Mouse (Mus musculus) limb, embryonic 14.5 days (tissue): ENCODE data around the gene Klhl25. TPM values are rescaled to one million over a fixed set of nuclear protein-coding genes. Genes with fewer than 3 reads are reported as not detected.

Experiments
- ATAC-seq: fragments of 200-750 bp; cut with Nextera tagmentation; 2 replicates; pipeline ENCODE4 v1.8.0; 2017; ENCODE audit warnings: low read depth, moderate number of reproducible peaks, moderate TSS enrichment; ENCODE audit not compliant: low FRiP score
- DNase-seq: peaks from one replicate; pipeline ENCODE4 v3.0.0-alpha.2; 2015; ENCODE audit warnings: low spot score
- H3K27ac ChIP-seq: fragments of 300-500 bp; sonication (generic); replicated peaks from 2 replicates; pipeline ENCODE4 v1.5.1; 2014; ENCODE audit warnings: low read depth, mild to moderate bottlenecking, low read length, moderate library complexity, mixed read lengths
- H3K27me3 ChIP-seq: fragments of 300-500 bp; sonication (generic); 2 replicates; pipeline ENCODE4 v1.6.1; 2014; ENCODE audit warnings: low read length, mixed read lengths; ENCODE audit not compliant: control insufficient read depth, insufficient read depth
- H3K36me3 ChIP-seq: fragments of 300-500 bp; sonication (generic); 2 replicates; pipeline ENCODE4 v1.6.1; 2014; ENCODE audit warnings: mild to moderate bottlenecking, low read length, moderate library complexity, mixed read lengths; ENCODE audit not compliant: control insufficient read depth, insufficient read depth
- H3K4me1 ChIP-seq: fragments of 300-500 bp; sonication (generic); 2 replicates; pipeline ENCODE4 v1.6.1; 2014; ENCODE audit warnings: antibody characterized with exemption, low read length, mixed read lengths; ENCODE audit not compliant: control insufficient read depth, insufficient read depth
- H3K4me2 ChIP-seq: fragments of 300-500 bp; sonication (generic); replicated peaks from 2 replicates; pipeline ENCODE4 v1.6.1; 2014; ENCODE audit warnings: low read depth, mild to moderate bottlenecking, low read length, moderate library complexity; ENCODE audit not compliant: severe bottlenecking
- H3K4me3 ChIP-seq: fragments of 300-500 bp; sonication (generic); replicated peaks from 2 replicates; pipeline ENCODE4 v1.5.1; 2014; ENCODE audit warnings: low read length
- H3K9ac ChIP-seq: fragments of 300-500 bp; sonication (generic); 2 replicates; pipeline ENCODE4 v1.6.1; 2014; ENCODE audit warnings: mild to moderate bottlenecking, low read depth, low read length, moderate library complexity; ENCODE audit not compliant: severe bottlenecking
- H3K9me3 ChIP-seq: fragments of 300-500 bp; sonication (generic); 2 replicates; pipeline ENCODE4 v1.6.1; 2016; ENCODE audit warnings: low read length; ENCODE audit not compliant: control insufficient read depth
- POLR2A ChIP-seq: fragments of 200-500 bp; IDR thresholded peaks from 2 replicates; pipeline ENCODE4 v1.8.0; 2012; ENCODE audit warnings: inconsistent platforms, mild to moderate bottlenecking, moderate library complexity, borderline replicate concordance; ENCODE audit not compliant: insufficient read depth, insufficient read length; ENCODE audit errors: extremely low read depth
- WGBS: fragments of 180-500 bp; shearing (Covaris S2); extraction: QIAGEN DNeasy Blood & Tissue Kit; methylation state at CpG from one replicate; pipeline ENCODE4 v1.1.7; 2014; 5-methylcytosine and 5-hydroxymethylcytosine counted together
- polyA plus RNA-seq, 2 experiments: library from polyadenylated mRNA; depleted of rRNA in 1 of 2; stranded (reverse) in 1 of 2; unstranded in 1 of 2; fragments of >200 nt; fragmentation: Nextera tagmentation in 1 of 2; extraction: Ambion mirVana in 1 of 2; gene quantifications; 2 replicates each; pipeline versions ENCODE4 v1.2.1 to v1.2.3; 2012 to 2014

Klhl25 gene
- polyA plus RNA-seq, 2 experiments, result 17.2 to 19.4 TPM

GRCm38 (mm10) chr7:75881791-75882190, 33.7 kb downstream of the Klhl25 start:
- H3K27ac ChIP-seq, result no peak overlapping the region
- no peaks in the 10 kb centered on the region for H3K36me3 ChIP-seq
- H3K4me2 ChIP-seq, result no peak overlapping the region
- H3K27me3 ChIP-seq, result no peaks in the 10 kb centered on the region
- DNase-seq, result no peak
- TF ChIP-seq POLR2A, result no peak
- no peaks in the 10 kb centered on the region for H3K4me1 ChIP-seq
- no peak for ATAC-seq
- H3K9ac ChIP-seq, result no peak overlapping the region
- H3K9me3 ChIP-seq, result no peaks in the 10 kb centered on the region
- WGBS, result 79% methylated on average over 3 of the region's 3 CpGs
- no peak overlapping the region for H3K4me3 ChIP-seq

- Histone ChIP-seq H3K27ac (no peak overlapping the region), H3K4me3 (no peak overlapping the region), H3K36me3 (no peaks in the 10 kb centered on the region), H3K9ac (no peak overlapping the region), H3K9me3 (no peaks in the 10 kb centered on the region), H3K4me2 (no peak overlapping the region), H3K4me1 (no peaks in the 10 kb centered on the region), H3K27me3 (no peaks in the 10 kb centered on the region)
- WGBS, result 84% methylated on average over 4 of the region's 4 CpGs
- DNase-seq (no peak), ATAC-seq (no peak)
- no peak for TF ChIP-seq POLR2A
Observed at GRCm38 (mm10) chr7:75891466-75891865, 43.4 kb downstream of the Klhl25 start.

- Histone ChIP-seq H3K36me3 (no peaks in the 10 kb centered on the region), H3K4me2 (no peak overlapping the region), H3K27me3 (no peaks in the 10 kb centered on the region), H3K9me3 (no peaks in the 10 kb centered on the region), H3K9ac (no peak overlapping the region), H3K4me1 (no peaks in the 10 kb centered on the region), H3K4me3 (no peak overlapping the region), H3K27ac (no peak overlapping the region)
- ATAC-seq (no peak), DNase-seq (no peak)
- no peak for TF ChIP-seq POLR2A
- 63% methylated on average over 3 of the region's 3 CpGs for WGBS
Observed at GRCm38 (mm10) chr7:75892737-75893136, 44.6 kb downstream of the Klhl25 start.

GRCm38 (mm10) chr7:75893709-75894108, 45.6 kb downstream of the Klhl25 start:
- ATAC-seq (no peak), DNase-seq (no peak)
- Histone ChIP-seq H3K27me3 (no peaks in the 10 kb centered on the region), H3K27ac (no peak overlapping the region), H3K4me3 (no peak overlapping the region), H3K4me2 (no peak overlapping the region), H3K9me3 (no peaks in the 10 kb centered on the region), H3K4me1 (no peaks in the 10 kb centered on the region), H3K9ac (no peak overlapping the region), H3K36me3 (no peaks in the 10 kb centered on the region)
- 84% methylated on average over 8 of the region's 8 CpGs for WGBS
- no peak for TF ChIP-seq POLR2A

GRCm38 (mm10) chr7:75897041-75897440, 48.9 kb downstream of the Klhl25 start:
- DNase-seq (no peak), ATAC-seq (no peak)
- no peak overlapping the region for H3K27ac ChIP-seq
- H3K9ac ChIP-seq, result no peak overlapping the region
- H3K36me3 ChIP-seq, result no peaks in the 10 kb centered on the region
- H3K4me3 ChIP-seq, result no peak overlapping the region
- no peaks in the 10 kb centered on the region for H3K9me3 ChIP-seq
- H3K27me3 ChIP-seq, result no peaks in the 10 kb centered on the region
- no peak for TF ChIP-seq POLR2A
- no peak overlapping the region for H3K4me2 ChIP-seq
- H3K4me1 ChIP-seq, result no peaks in the 10 kb centered on the region
- WGBS, result 84% methylated on average over 5 of the region's 5 CpGs

- no peak for TF ChIP-seq POLR2A
- Histone ChIP-seq H3K4me1 (no peaks in the 10 kb centered on the region), H3K36me3 (no peaks in the 10 kb centered on the region), H3K27me3 (no peaks in the 10 kb centered on the region), H3K9me3 (no peaks in the 10 kb centered on the region), H3K4me2 (no peak overlapping the region), H3K4me3 (no peak overlapping the region), H3K27ac (no peak overlapping the region), H3K9ac (no peak overlapping the region)
- DNase-seq (no peak), ATAC-seq (no peak)
- WGBS, result 85% methylated on average over 6 of the region's 6 CpGs
Observed at GRCm38 (mm10) chr7:75899102-75899501, 51.0 kb downstream of the Klhl25 start.
